Mouse (Mus musculus): ENCODE results near the gene Rnf152. TPM values are rescaled to one million over a fixed set of nuclear protein-coding genes. Genes with fewer than 3 reads are reported as not detected.

Gene Rnf152
- polyA plus RNA-seq (2016; fragmentation: Nextera tagmentation; extraction: Ambion mirVana) = 0.15 and 0.28 TPM in 2 replicates

- Histone ChIP-seq H3K4me1 (peaks cover 8% of the 10 kb centered on the region; the same call in 1 of the 2 replicates), H3K36me3 (no peaks in the 10 kb centered on the region), H3K4me3 (peak within 1 kb of the TSS; percentile 75), H3K27ac (peak within 1 kb of the TSS; percentile 54), H3K9me3 (no peaks in the 10 kb centered on the region), H3K27me3 (ENCODE audit: insufficient read depth, poor library complexity, severe bottlenecking) (peaks cover 19% of the 10 kb centered on the region; the same call in 1 of the 2 replicates)
- under 1% methylated on average over 52 of the region's 58 CpGs for WGBS
- DNase-seq (ENCODE audit: low spot score) = no peak
Measured at GRCm38 (mm10) chr1:105356291-105357011, at the start of gene Rnf152. Gene Rnf152, minus strand, starts transcription at chr1:105356710.

GRCm38 (mm10) chr1:105402853-105403252 is 46.3 kb upstream of the Rnf152 start:
- DNase-seq (ENCODE audit: low spot score) = no peak
- H3K27me3 ChIP-seq (ENCODE audit: insufficient read depth, poor library complexity, severe bottlenecking) = no peaks in the 10 kb centered on the region
- H3K27ac ChIP-seq = no peak overlapping the region
- H3K4me3 ChIP-seq = no peak overlapping the region
- H3K9me3 ChIP-seq = no peaks in the 10 kb centered on the region
- 76% methylated on average over 1 of the region's 1 CpGs for WGBS
- H3K36me3 ChIP-seq = no peaks in the 10 kb centered on the region
- H3K4me1 ChIP-seq = 0 out of 2 replicates have a peak, but pooled peaks cover 5% of the 10 kb centered on the region

- no peak overlapping the region for H3K27ac ChIP-seq
- H3K4me1 ChIP-seq = no peaks in the 10 kb centered on the region
- DNase-seq (ENCODE audit: low spot score) = no peak
- H3K4me3 ChIP-seq = no peak overlapping the region
- no peaks in the 10 kb centered on the region for H3K9me3 ChIP-seq
- no peaks in the 10 kb centered on the region for H3K36me3 ChIP-seq
- 74% methylated on average over 4 of the region's 4 CpGs for WGBS
- no peaks in the 10 kb centered on the region for H3K27me3 ChIP-seq (ENCODE audit: insufficient read depth, poor library complexity, severe bottlenecking)
Measured at GRCm38 (mm10) chr1:105384141-105384937, 27.8 kb upstream of the Rnf152 start.

GRCm38 (mm10) chr1:105377546-105377945 is 21.0 kb upstream of the Rnf152 start:
- H3K36me3 ChIP-seq = no peaks in the 10 kb centered on the region
- no peak for DNase-seq (ENCODE audit: low spot score)
- no peak overlapping the region for H3K4me3 ChIP-seq
- H3K9me3 ChIP-seq = no peaks in the 10 kb centered on the region
- no peaks in the 10 kb centered on the region for H3K4me1 ChIP-seq
- H3K27ac ChIP-seq = no peak overlapping the region
- H3K27me3 ChIP-seq (ENCODE audit: insufficient read depth, poor library complexity, severe bottlenecking) = no peaks in the 10 kb centered on the region

- DNase-seq (ENCODE audit: low spot score) = no peak
- WGBS = 85% methylated on average over 4 of the region's 4 CpGs
- Histone ChIP-seq H3K9me3 (no peaks in the 10 kb centered on the region), H3K36me3 (no peaks in the 10 kb centered on the region), H3K27ac (no peak overlapping the region), H3K4me1 (no peaks in the 10 kb centered on the region), H3K27me3 (ENCODE audit: insufficient read depth, poor library complexity, severe bottlenecking) (no peaks in the 10 kb centered on the region), H3K4me3 (no peak overlapping the region)
Measured at GRCm38 (mm10) chr1:105374618-105375017, 18.1 kb upstream of the Rnf152 start.

GRCm38 (mm10) chr1:105362701-105363100 is 6.2 kb upstream of the Rnf152 start:
- DNase-seq (ENCODE audit: low spot score) = no peak
- Histone ChIP-seq H3K27me3 (ENCODE audit: insufficient read depth, poor library complexity, severe bottlenecking) (peaks cover 7% of the 10 kb centered on the region; the same call in 1 of the 2 replicates), H3K4me3 (no peak overlapping the region), H3K36me3 (no peaks in the 10 kb centered on the region), H3K27ac (no peak overlapping the region), H3K9me3 (no peaks in the 10 kb centered on the region), H3K4me1 (no peaks in the 10 kb centered on the region)

GRCm38 (mm10) chr1:105358896-105359295 is 2.4 kb upstream of the Rnf152 start:
- H3K4me3 ChIP-seq = no peak overlapping the region
- no peak overlapping the region for H3K27ac ChIP-seq
- no peaks in the 10 kb centered on the region for H3K9me3 ChIP-seq
- H3K4me1 ChIP-seq = peaks cover 8% of the 10 kb centered on the region; the same call in 1 of the 2 replicates
- peaks cover 17% of the 10 kb centered on the region; the same call in 1 of the 2 replicates for H3K27me3 ChIP-seq (ENCODE audit: insufficient read depth, poor library complexity, severe bottlenecking)
- H3K36me3 ChIP-seq = no peaks in the 10 kb centered on the region
- DNase-seq (ENCODE audit: low spot score) = no peak
- WGBS = 73% methylated on average over 4 of the region's 4 CpGs

- Histone ChIP-seq H3K9me3 (no peaks in the 10 kb centered on the region), H3K27ac (peak overlapping the region; percentile 54), H3K36me3 (no peaks in the 10 kb centered on the region), H3K4me1 (peaks cover 8% of the 10 kb centered on the region; the same call in 1 of the 2 replicates), H3K4me3 (peak overlapping the region; percentile 75), H3K27me3 (ENCODE audit: insufficient read depth, poor library complexity, severe bottlenecking) (peaks cover 19% of the 10 kb centered on the region; the same call in 1 of the 2 replicates)
- no peak for DNase-seq (ENCODE audit: low spot score)
- under 1% methylated on average over 23 of the region's 23 CpGs for WGBS
Measured at GRCm38 (mm10) chr1:105355910-105356290, 610 bp downstream of the Rnf152 start.

- no peaks in the 10 kb centered on the region for H3K9me3 ChIP-seq
- H3K27ac ChIP-seq = peak overlapping the region; percentile 54; the same call in 1 of the 2 replicates
- whole genome bisulfite sequencing = 5% methylated on average over 30 of the region's 30 CpGs
- peak overlapping the region; percentile 75 for H3K4me3 ChIP-seq
- peaks cover 19% of the 10 kb centered on the region; the same call in 1 of the 2 replicates for H3K27me3 ChIP-seq (ENCODE audit: insufficient read depth, poor library complexity, severe bottlenecking)
- H3K36me3 ChIP-seq = no peaks in the 10 kb centered on the region
- DNase-seq (ENCODE audit: low spot score) = no peak
- peaks cover 8% of the 10 kb centered on the region; the same call in 1 of the 2 replicates for H3K4me1 ChIP-seq
Measured at GRCm38 (mm10) chr1:105354901-105355891, 1.3 kb downstream of the Rnf152 start.

GRCm38 (mm10) chr1:105351806-105352205 is 4.7 kb downstream of the Rnf152 start:
- H3K36me3 ChIP-seq = no peaks in the 10 kb centered on the region
- 88% methylated on average over 4 of the region's 4 CpGs for WGBS
- H3K27ac ChIP-seq = no peak overlapping the region
- peaks cover 11% of the 10 kb centered on the region; the same call in 1 of the 2 replicates for H3K27me3 ChIP-seq (ENCODE audit: insufficient read depth, poor library complexity, severe bottlenecking)
- no peak overlapping the region for H3K4me3 ChIP-seq
- no peak for DNase-seq (ENCODE audit: low spot score)
- H3K4me1 ChIP-seq = peaks cover 8% of the 10 kb centered on the region; the same call in 1 of the 2 replicates
- H3K9me3 ChIP-seq = no peaks in the 10 kb centered on the region

GRCm38 (mm10) chr1:105342305-105342704 is 14.2 kb downstream of the Rnf152 start:
- H3K4me1 ChIP-seq = peaks cover 3% of the 10 kb centered on the region; the same call in 1 of the 2 replicates
- no peak for DNase-seq (ENCODE audit: low spot score)
- H3K9me3 ChIP-seq = no peaks in the 10 kb centered on the region
- H3K36me3 ChIP-seq = no peaks in the 10 kb centered on the region
- H3K27me3 ChIP-seq (ENCODE audit: insufficient read depth, poor library complexity, severe bottlenecking) = no peaks in the 10 kb centered on the region
- 79% methylated on average over 6 of the region's 6 CpGs for WGBS
- no peak overlapping the region for H3K4me3 ChIP-seq
- H3K27ac ChIP-seq = no peak overlapping the region

GRCm38 (mm10) chr1:105340943-105341342 is 15.6 kb downstream of the Rnf152 start:
- H3K4me1 ChIP-seq = peaks cover 3% of the 10 kb centered on the region; the same call in 1 of the 2 replicates
- no peaks in the 10 kb centered on the region for H3K27me3 ChIP-seq (ENCODE audit: insufficient read depth, poor library complexity, severe bottlenecking)
- H3K9me3 ChIP-seq = no peaks in the 10 kb centered on the region
- no peaks in the 10 kb centered on the region for H3K36me3 ChIP-seq
- H3K27ac ChIP-seq = no peak overlapping the region
- no peak overlapping the region for H3K4me3 ChIP-seq
- no peak for DNase-seq (ENCODE audit: low spot score)
